Mouse (Mus musculus): ENCODE data around the gene Polk.

The Polk gene

GRCm38 (mm10) chr13:96462644-96463043 is 79.7 kb downstream of the Polk start:
- no peak for DNase-seq (ENCODE audit: low spot score in 2 of 2)

- DNase-seq (ENCODE audit: low spot score in 2 of 2) = no peak
Observed at GRCm38 (mm10) chr13:96458606-96459005, 83.8 kb downstream of the Polk start.

- no peak for DNase-seq (ENCODE audit: low spot score in 2 of 2)
Observed at GRCm38 (mm10) chr13:96458018-96458417, 84.4 kb downstream of the Polk start.

GRCm38 (mm10) chr13:96457566-96457965 is 84.8 kb downstream of the Polk start:
- no peak for DNase-seq (ENCODE audit: low spot score in 2 of 2)

GRCm38 (mm10) chr13:96454288-96454687 is 88.1 kb downstream of the Polk start:
- no peak for DNase-seq (ENCODE audit: low spot score in 2 of 2)

- DNase-seq (ENCODE audit: low spot score in 2 of 2) = no peak
Observed at GRCm38 (mm10) chr13:96452621-96453020, 89.8 kb downstream of the Polk start.

- DNase-seq (ENCODE audit: low spot score in 2 of 2) = no peak
Observed at GRCm38 (mm10) chr13:96451386-96452140, 90.8 kb downstream of the Polk start.

GRCm38 (mm10) chr13:96450869-96451268 is 91.5 kb downstream of the Polk start:
- DNase-seq (ENCODE audit: low spot score in 2 of 2) = no peak

GRCm38 (mm10) chr13:96450205-96450856 is 92.0 kb downstream of the Polk start:
- DNase-seq (ENCODE audit: low spot score in 2 of 2) = no peak

GRCm38 (mm10) chr13:96440436-96440835 is 101.9 kb downstream of the Polk start:
- no peak for DNase-seq (ENCODE audit: low spot score in 2 of 2)

GRCm38 (mm10) chr13:96436921-96437320 is 105.5 kb downstream of the Polk start:
- DNase-seq (ENCODE audit: low spot score in 2 of 2) = no peak

GRCm38 (mm10) chr13:96435793-96436192 is 106.6 kb downstream of the Polk start:
- peak in 1 of 2 experiments; percentile 31 for DNase-seq (ENCODE audit: low spot score in 2 of 2)

GRCm38 (mm10) chr13:96434899-96435331 is 107.5 kb downstream of the Polk start:
- DNase-seq (ENCODE audit: low spot score in 2 of 2) = no peak

GRCm38 (mm10) chr13:96433648-96434190 is 108.7 kb downstream of the Polk start:
- no peak for DNase-seq (ENCODE audit: low spot score in 2 of 2)

GRCm38 (mm10) chr13:96433041-96433440 is 109.3 kb downstream of the Polk start:
- DNase-seq (ENCODE audit: low spot score in 2 of 2) = no peak

- DNase-seq (ENCODE audit: low spot score in 2 of 2) = no peak
Observed at GRCm38 (mm10) chr13:96432376-96432811, 110.0 kb downstream of the Polk start.

GRCm38 (mm10) chr13:96431595-96432156 is 110.7 kb downstream of the Polk start:
- peak; percentile 64 to 90 for DNase-seq (ENCODE audit: low spot score in 2 of 2)

Measured in spleen, postnatal 10 days (tissue).